Mouse (Mus musculus): Measurements from ENCODE around the gene Pdzph1. TPM values are rescaled to one million over a fixed set of nuclear protein-coding genes. Genes with fewer than 3 reads are reported as not detected.

Pdzph1 gene
- polyA plus RNA-seq (2015; fragmentation: Nextera tagmentation; extraction: Ambion mirVana), result 2.3 and 3.1 TPM in 2 replicates

GRCm38 (mm10) chr17:58991275-58991674 is at the start of gene Pdzph1:
Gene Pdzph1, minus strand, starts transcription at chr17:58991375.
- Histone ChIP-seq H3K4me3 (no peak within 1 kb of the TSS), H3K4me1 (replicated peaks) (no peaks in the 10 kb centered on the region), H3K9ac (no peak within 1 kb of the TSS), H3K36me3 (no peaks in the 10 kb centered on the region), H3K27me3 (no peaks in the 10 kb centered on the region), H3K9me3 (no peaks in the 10 kb centered on the region), H3K27ac (replicated peaks) (no peak within 1 kb of the TSS), H3K4me2 (no peak within 1 kb of the TSS)
- WGBS, result 84% methylated on average over 6 of the region's 6 CpGs
- no peak for ATAC-seq (ENCODE audit: low FRiP score, low read depth)

GRCm38 (mm10) chr17:59039754-59040153 is 48.6 kb upstream of the Pdzph1 start:
- H3K4me1 ChIP-seq (replicated peaks), result no peaks in the 10 kb centered on the region
- no peaks in the 10 kb centered on the region for H3K27me3 ChIP-seq
- H3K4me3 ChIP-seq, result no peak overlapping the region
- no peak overlapping the region for H3K4me2 ChIP-seq
- no peaks in the 10 kb centered on the region for H3K9me3 ChIP-seq
- no peak overlapping the region for H3K27ac ChIP-seq (replicated peaks)
- no peak overlapping the region for H3K9ac ChIP-seq
- ATAC-seq (ENCODE audit: low FRiP score, low read depth), result no peak
- 39% methylated on average over 5 of the region's 5 CpGs for WGBS
- H3K36me3 ChIP-seq, result no peaks in the 10 kb centered on the region

GRCm38 (mm10) chr17:59033445-59033844 is 42.3 kb upstream of the Pdzph1 start:
- no peak overlapping the region for H3K9ac ChIP-seq
- H3K27me3 ChIP-seq, result no peaks in the 10 kb centered on the region
- H3K4me3 ChIP-seq, result no peak overlapping the region
- no peak overlapping the region for H3K27ac ChIP-seq (replicated peaks)
- no peaks in the 10 kb centered on the region for H3K4me1 ChIP-seq (replicated peaks)
- ATAC-seq (ENCODE audit: low FRiP score, low read depth), result no peak
- WGBS, result 94% methylated on average over 3 of the region's 3 CpGs
- no peaks in the 10 kb centered on the region for H3K36me3 ChIP-seq
- H3K4me2 ChIP-seq, result no peak overlapping the region
- no peaks in the 10 kb centered on the region for H3K9me3 ChIP-seq

- H3K4me1 ChIP-seq (replicated peaks), result no peaks in the 10 kb centered on the region
- H3K27ac ChIP-seq (replicated peaks), result no peak overlapping the region
- WGBS, result 88% methylated on average over 3 of the region's 3 CpGs
- no peaks in the 10 kb centered on the region for H3K27me3 ChIP-seq
- ATAC-seq (ENCODE audit: low FRiP score, low read depth), result no peak
- no peak overlapping the region for H3K4me3 ChIP-seq
- no peaks in the 10 kb centered on the region for H3K36me3 ChIP-seq
- H3K9ac ChIP-seq, result no peak overlapping the region
- H3K4me2 ChIP-seq, result no peak overlapping the region
- no peaks in the 10 kb centered on the region for H3K9me3 ChIP-seq
Measured at GRCm38 (mm10) chr17:59026336-59026735, 35.2 kb upstream of the Pdzph1 start.

GRCm38 (mm10) chr17:59024502-59024901 is 33.3 kb upstream of the Pdzph1 start:
- H3K27me3 ChIP-seq, result no peaks in the 10 kb centered on the region
- WGBS, result 37% methylated on average over 6 of the region's 6 CpGs
- H3K9ac ChIP-seq, result no peak overlapping the region
- H3K4me1 ChIP-seq (replicated peaks), result no peaks in the 10 kb centered on the region
- no peak for ATAC-seq (ENCODE audit: low FRiP score, low read depth)
- no peak overlapping the region for H3K27ac ChIP-seq (replicated peaks)
- H3K4me3 ChIP-seq, result no peak overlapping the region
- no peaks in the 10 kb centered on the region for H3K36me3 ChIP-seq
- no peak overlapping the region for H3K4me2 ChIP-seq
- no peaks in the 10 kb centered on the region for H3K9me3 ChIP-seq

GRCm38 (mm10) chr17:59023971-59024370 is 32.8 kb upstream of the Pdzph1 start:
- H3K36me3 ChIP-seq, result no peaks in the 10 kb centered on the region
- no peaks in the 10 kb centered on the region for H3K27me3 ChIP-seq
- H3K4me1 ChIP-seq (replicated peaks), result no peaks in the 10 kb centered on the region
- no peak overlapping the region for H3K9ac ChIP-seq
- H3K4me2 ChIP-seq, result no peak overlapping the region
- WGBS, result 27% methylated on average over 5 of the region's 5 CpGs
- H3K4me3 ChIP-seq, result no peak overlapping the region
- ATAC-seq (ENCODE audit: low FRiP score, low read depth), result no peak
- H3K9me3 ChIP-seq, result no peaks in the 10 kb centered on the region
- H3K27ac ChIP-seq (replicated peaks), result no peak overlapping the region

GRCm38 (mm10) chr17:59018666-59019065 is 27.5 kb upstream of the Pdzph1 start:
- H3K27me3 ChIP-seq, result no peaks in the 10 kb centered on the region
- H3K4me1 ChIP-seq (replicated peaks), result no peaks in the 10 kb centered on the region
- no peaks in the 10 kb centered on the region for H3K36me3 ChIP-seq
- no peaks in the 10 kb centered on the region for H3K9me3 ChIP-seq
- no peak overlapping the region for H3K27ac ChIP-seq (replicated peaks)
- 80% methylated on average over 4 of the region's 4 CpGs for WGBS
- H3K9ac ChIP-seq, result no peak overlapping the region
- H3K4me2 ChIP-seq, result no peak overlapping the region
- no peak for ATAC-seq (ENCODE audit: low FRiP score, low read depth)
- H3K4me3 ChIP-seq, result no peak overlapping the region

- Histone ChIP-seq H3K27ac (replicated peaks) (peak within 1 kb of the TSS; percentile 69; the same call in 1 of the 2 replicates), H3K9me3 (no peaks in the 10 kb centered on the region), H3K4me3 (peak within 1 kb of the TSS; percentile 75), H3K9ac (peak within 1 kb of the TSS; percentile 67), H3K36me3 (no peaks in the 10 kb centered on the region), H3K27me3 (no peaks in the 10 kb centered on the region), H3K4me2 (peak within 1 kb of the TSS; percentile 71), H3K4me1 (replicated peaks) (0 out of 2 replicates have a peak, but pooled peaks cover 3% of the 10 kb centered on the region)
- peak; percentile 89 for ATAC-seq (ENCODE audit: low FRiP score, low read depth)
- WGBS, result under 1% methylated on average over 22 of the region's 22 CpGs
Measured at GRCm38 (mm10) chr17:59013091-59013459, 21.9 kb upstream of the Pdzph1 start, which contains the start of gene Nudt12. Gene Nudt12, minus strand, starts transcription at chr17:59013372.

- peak overlapping the region; percentile 67 for H3K9ac ChIP-seq
- no peaks in the 10 kb centered on the region for H3K27me3 ChIP-seq
- no peaks in the 10 kb centered on the region for H3K36me3 ChIP-seq
- WGBS, result 8% methylated on average over 15 of the region's 15 CpGs
- no peaks in the 10 kb centered on the region for H3K9me3 ChIP-seq
- peak overlapping the region; percentile 69; the same call in 1 of the 2 replicates for H3K27ac ChIP-seq (replicated peaks)
- peak overlapping the region; percentile 71 for H3K4me2 ChIP-seq
- 0 out of 2 replicates have a peak, but pooled peaks cover 3% of the 10 kb centered on the region for H3K4me1 ChIP-seq (replicated peaks)
- peak; percentile 70 for ATAC-seq (ENCODE audit: low FRiP score, low read depth)
- peak overlapping the region; percentile 75 for H3K4me3 ChIP-seq
Measured at GRCm38 (mm10) chr17:59012421-59013090, 21.4 kb upstream of the Pdzph1 start.

- Histone ChIP-seq H3K27ac (replicated peaks) (no peak overlapping the region), H3K36me3 (no peaks in the 10 kb centered on the region), H3K27me3 (no peaks in the 10 kb centered on the region), H3K4me2 (0 out of 2 replicates have a peak overlapping the region, but pooled peaks have one; percentile 71), H3K9me3 (no peaks in the 10 kb centered on the region), H3K9ac (no peak overlapping the region), H3K4me3 (no peak overlapping the region), H3K4me1 (replicated peaks) (0 out of 2 replicates have a peak, but pooled peaks cover 3% of the 10 kb centered on the region)
- no peak for ATAC-seq (ENCODE audit: low FRiP score, low read depth)
- WGBS, result 63% methylated on average over 13 of the region's 13 CpGs
Measured at GRCm38 (mm10) chr17:59011546-59012307, 20.6 kb upstream of the Pdzph1 start.

- Histone ChIP-seq H3K9ac (no peak overlapping the region), H3K36me3 (no peaks in the 10 kb centered on the region), H3K27ac (replicated peaks) (no peak overlapping the region), H3K4me2 (no peak overlapping the region), H3K4me1 (replicated peaks) (no peaks in the 10 kb centered on the region), H3K27me3 (no peaks in the 10 kb centered on the region), H3K9me3 (no peaks in the 10 kb centered on the region), H3K4me3 (no peak overlapping the region)
- WGBS, result 47% methylated on average over 5 of the region's 5 CpGs
- ATAC-seq (ENCODE audit: low FRiP score, low read depth), result no peak
Measured at GRCm38 (mm10) chr17:58973237-58973636, 17.9 kb downstream of the Pdzph1 start.

GRCm38 (mm10) chr17:58959905-58960304 is 31.3 kb downstream of the Pdzph1 start:
- no peak for ATAC-seq (ENCODE audit: low FRiP score, low read depth)
- Histone ChIP-seq H3K27me3 (no peaks in the 10 kb centered on the region), H3K4me2 (no peak overlapping the region), H3K4me1 (replicated peaks) (no peaks in the 10 kb centered on the region), H3K4me3 (no peak overlapping the region), H3K9me3 (no peaks in the 10 kb centered on the region), H3K36me3 (no peaks in the 10 kb centered on the region), H3K9ac (no peak overlapping the region), H3K27ac (replicated peaks) (no peak overlapping the region)
- 37% methylated on average over 3 of the region's 3 CpGs for whole genome bisulfite sequencing

All from hindbrain, embryonic 15.5 days (tissue).